Mouse (Mus musculus): ENCODE data around the gene Pik3ca.
A peak's percentile ranks its signal among the peaks of the same experiment; 100 is the strongest.

Pik3ca gene

GRCm38 (mm10) chr3:32496711-32497070 is 99.2 kb downstream of the Pik3ca start:
- DNase-seq (ENCODE audit: low read depth, low spot score): no peak

- DNase-seq (ENCODE audit: low read depth, low spot score): no peak
Measured at GRCm38 (mm10) chr3:32500346-32500745, 102.9 kb downstream of the Pik3ca start.

DNA sequence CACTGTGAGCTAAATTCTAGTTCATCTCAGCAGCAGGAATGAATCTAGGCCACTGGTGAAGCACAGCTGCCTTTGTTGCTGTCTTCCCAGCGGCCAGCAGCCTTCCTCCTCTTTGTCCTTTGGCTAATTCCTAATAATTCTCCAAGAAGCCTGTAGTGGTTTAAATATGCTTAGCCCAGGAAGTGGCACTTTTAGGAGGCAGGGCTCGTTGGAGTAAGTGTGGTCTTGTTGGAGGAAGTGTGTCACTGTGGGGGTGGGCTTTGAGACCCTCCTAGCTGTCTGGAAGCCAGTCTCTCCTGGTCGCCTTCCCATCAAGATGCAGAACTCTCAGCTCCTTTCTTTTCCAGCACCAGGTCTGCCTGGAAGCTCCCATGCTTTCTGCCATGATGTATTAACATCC is 108.4 kb downstream of the Pik3ca start:
- no peak for DNase-seq (ENCODE audit: low read depth, low spot score)

GRCm38 (mm10) chr3:32506366-32507225 is 109.1 kb downstream of the Pik3ca start:
- no peak for DNase-seq (ENCODE audit: low read depth, low spot score)

DNA sequence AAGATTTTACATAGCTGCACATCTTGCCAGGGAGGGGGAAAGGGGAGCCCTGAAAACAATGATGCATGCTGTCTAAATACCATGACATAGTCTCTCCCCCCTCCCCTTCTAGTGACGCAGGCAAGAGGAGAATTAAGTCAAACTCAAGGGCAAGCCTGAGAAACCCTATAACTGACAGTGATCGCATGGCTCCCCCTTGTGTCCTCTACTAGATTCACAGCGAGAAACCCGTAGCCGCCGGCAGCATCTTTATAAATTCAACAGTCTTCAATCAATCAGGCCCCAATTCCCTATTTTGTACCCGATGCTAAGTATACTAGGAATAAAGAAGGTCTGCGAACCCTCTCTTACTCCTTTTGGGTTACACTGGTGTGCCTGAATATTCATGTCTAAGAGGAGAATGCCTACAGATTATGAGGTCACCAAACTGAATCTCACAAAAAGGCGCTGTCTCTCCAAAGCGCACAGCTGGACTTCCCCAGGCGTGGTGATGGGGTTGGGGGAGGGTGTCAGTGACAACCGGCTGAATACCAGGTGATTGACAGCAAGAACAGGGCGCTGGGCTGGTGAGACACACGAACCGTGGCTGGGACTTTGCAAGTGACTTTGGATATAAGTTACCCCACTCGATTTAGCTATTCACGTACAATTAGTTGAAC is 111.3 kb downstream of the Pik3ca start:
- peak; percentile 73 for DNase-seq (ENCODE audit: low read depth, low spot score)

- DNase-seq (ENCODE audit: low read depth, low spot score): peak; percentile 90
Measured at GRCm38 (mm10) chr3:32509496-32510374, 112.3 kb downstream of the Pik3ca start, which contains the start of gene Zfp639. TSS of gene Zfp639 (plus strand) at chr3:32510259.

DNA sequence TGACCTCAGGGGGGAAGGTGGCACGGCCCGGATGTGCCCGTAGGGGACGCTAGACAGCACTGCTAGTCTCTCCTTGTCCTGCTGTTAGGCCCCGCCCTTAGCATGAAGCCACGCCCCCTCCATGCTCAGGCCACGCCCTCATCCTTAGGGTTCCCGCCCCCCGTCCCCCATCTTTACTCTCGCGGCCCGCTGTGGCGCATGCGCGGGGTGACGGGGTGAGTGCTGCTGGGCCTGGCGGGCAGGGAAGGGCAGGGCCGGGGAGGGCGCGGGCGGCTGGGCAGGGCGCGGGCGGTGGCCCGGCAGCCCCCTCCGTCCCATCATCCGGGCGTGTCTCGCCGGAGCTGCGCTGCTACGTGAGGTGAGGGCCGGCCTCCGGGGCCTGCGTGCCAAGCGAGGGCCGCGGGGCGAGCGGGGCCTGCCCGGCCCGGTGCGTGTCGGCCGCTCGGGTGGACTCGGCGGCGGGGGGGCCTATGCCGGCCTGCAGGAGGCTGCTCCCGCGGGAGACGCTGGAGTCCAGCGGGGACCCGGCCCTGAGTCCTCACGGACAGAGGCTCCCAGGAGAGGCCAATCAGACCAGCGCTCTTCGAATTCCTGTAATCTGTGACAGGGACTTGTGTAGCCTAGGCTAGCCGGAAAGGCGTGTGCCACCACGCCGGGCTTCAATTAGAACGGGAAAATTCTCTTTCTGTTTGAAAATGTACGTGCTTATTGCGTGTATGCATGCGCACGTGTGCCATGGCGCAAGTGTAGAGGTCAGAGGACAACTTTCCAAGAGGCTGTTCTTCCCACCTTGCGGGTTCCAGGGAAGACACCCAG is 113.1 kb downstream of the Pik3ca start:
- DNase-seq (ENCODE audit: low read depth, low spot score): peak; percentile 95

- peak; percentile 30 for DNase-seq (ENCODE audit: low read depth, low spot score)
Measured at GRCm38 (mm10) chr3:32511191-32511550, 113.7 kb downstream of the Pik3ca start.

DNA sequence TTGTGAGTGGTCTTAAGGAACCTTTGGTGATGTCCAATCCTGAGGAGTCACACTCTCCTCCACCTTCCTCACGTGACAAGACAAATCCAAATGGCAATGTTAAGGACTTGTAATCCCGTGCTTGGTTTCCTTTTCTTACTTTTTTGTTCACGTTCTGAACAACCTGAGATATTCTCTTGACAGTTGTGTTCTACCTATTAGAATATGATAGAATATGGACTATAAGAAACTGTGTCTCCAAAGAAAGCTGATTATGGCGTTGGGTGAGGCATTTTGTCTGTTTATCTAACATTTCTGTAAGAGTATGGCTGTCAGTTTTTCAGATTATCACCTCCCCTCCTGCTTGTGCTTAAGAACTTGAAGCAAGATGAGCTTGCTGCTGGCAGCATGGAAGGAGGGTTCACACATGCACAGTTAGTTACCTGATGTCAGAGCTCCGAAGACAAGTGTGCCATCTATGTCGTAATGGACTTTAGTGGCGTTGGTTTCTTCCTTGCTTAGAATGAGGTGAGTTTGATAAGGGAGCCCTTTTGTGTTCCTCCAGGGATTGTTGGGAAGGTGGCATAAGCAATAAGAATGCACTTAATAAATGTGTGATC is 115.3 kb downstream of the Pik3ca start:
- DNase-seq (ENCODE audit: low read depth, low spot score): no peak

DNA sequence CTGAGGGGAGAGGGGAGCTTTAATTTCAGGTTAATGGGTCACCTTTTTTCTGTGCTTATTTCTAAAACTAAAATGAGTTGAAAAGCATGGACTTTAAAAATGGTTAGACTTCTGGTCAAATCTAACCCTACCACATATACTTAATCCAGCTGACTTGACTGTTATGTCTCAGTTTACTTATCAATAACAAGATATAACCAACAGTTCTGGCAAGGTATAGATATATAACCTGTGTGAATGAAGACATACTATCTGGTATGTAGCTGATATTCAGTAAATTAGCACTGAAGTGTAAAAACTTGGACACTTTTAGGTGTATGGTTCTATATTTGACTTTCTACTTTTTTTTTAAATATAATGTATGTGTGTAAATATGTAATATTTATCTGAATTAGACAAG is 116.1 kb downstream of the Pik3ca start:
- no peak for DNase-seq (ENCODE audit: low read depth, low spot score)

Data from ES-CJ7 (cell line).